Mouse (Mus musculus) heart, adult 2 months (tissue): ENCODE measurements around the gene Mcfd2. TPM values are rescaled to one million over a fixed set of nuclear protein-coding genes. Genes with fewer than 3 reads are reported as not detected.
A peak's percentile ranks its signal among the peaks of the same experiment; 100 is the strongest.

Experiments used
- DNase-seq, 2 experiments: peaks; one replicate each; pipeline ENCODE4 v3.0.0; 2021
- H3K27ac ChIP-seq: fragments of 200-600 bp; 2 replicates; pipeline ENCODE4 v1.8.1; 2022
- H3K27me3 ChIP-seq: fragments of 200-500 bp; 2 replicates; pipeline ENCODE4 v1.6.1; 2012; ENCODE audit warnings: mild to moderate bottlenecking, low read length, inconsistent platforms, mixed read lengths; ENCODE audit not compliant: control insufficient read depth, insufficient read depth
- H3K36me3 ChIP-seq: fragments of 200-500 bp; 2 replicates; pipeline ENCODE4 v1.6.1; 2012; ENCODE audit warnings: low read length, inconsistent platforms; ENCODE audit not compliant: control insufficient read depth, insufficient read depth
- H3K4me1 ChIP-seq: fragments of 200-500 bp; 2 replicates; pipeline ENCODE4 v1.6.1; 2011; ENCODE audit warnings: low read length; ENCODE audit not compliant: control insufficient read depth, insufficient read depth
- H3K4me3 ChIP-seq: fragments of 200-600 bp; 2 replicates; pipeline ENCODE4 v1.8.1; 2022
- H3K79me2 ChIP-seq: fragments of 200-500 bp; replicated peaks from 2 replicates; pipeline ENCODE4 v1.6.1; 2012; ENCODE audit warnings: mild to moderate bottlenecking, inconsistent platforms, low read length, moderate library complexity, mixed read lengths; ENCODE audit not compliant: control insufficient read depth, insufficient read depth
- H3K9ac ChIP-seq: fragments of 200-500 bp; 2 replicates; pipeline ENCODE4 v1.6.1; 2012; ENCODE audit warnings: low read depth, mild to moderate bottlenecking, control low read depth, inconsistent platforms, low read length, mixed read lengths
- CTCF ChIP-seq: fragments of 200-600 bp; IDR thresholded peaks from 2 replicates; pipeline ENCODE4 v1.8.1; 2022; ENCODE audit warnings: antibody characterized with exemption, mild to moderate bottlenecking, moderate library complexity
- EP300 ChIP-seq: fragments of 200-500 bp; IDR thresholded peaks from 2 replicates; pipeline ENCODE4 v1.6.1; 2011; ENCODE audit warnings: low read depth, low read length, control low read depth; ENCODE audit not compliant: insufficient read depth
- POLR2A ChIP-seq: fragments of 200-500 bp; IDR thresholded peaks from 2 replicates; pipeline ENCODE4 v1.6.1; 2011; ENCODE audit warnings: mild to moderate bottlenecking, low read depth, low read length, control low read depth; ENCODE audit not compliant: insufficient read depth
- WGBS: fragments of 180-500 bp; shearing (Covaris S2); methylation state at CpG from one replicate; pipeline ENCODE4 v1.1.7; 2018; 5-methylcytosine and 5-hydroxymethylcytosine counted together
- intact Hi-C: fragments of 180-260 bp; cut with DNase I; formaldehyde crosslinking; loops from one replicate; pipeline ENCODE4 v1.15.1; 2025
- polyA plus RNA-seq: library from polyadenylated mRNA; depleted of rRNA; stranded (reverse); fragments of >200 nt; gene quantifications from 2 replicates; pipeline ENCODE4 v1.2.3, GENCODE M21; 2012
- total RNA-seq, 2 experiments: library from RNA; stranded (reverse); gene quantifications; 2 replicates each; pipeline ENCODE4 v1.2.3; 2021

The Mcfd2 gene
- total and polyA plus RNA-seq, 3 experiments, result 48.3 to 60.3 (median 59.4) TPM

- no peak for TF ChIP-seq EP300
- TF ChIP-seq POLR2A, result no peak
- TF ChIP-seq CTCF, result no peak
- intact Hi-C loops, result loop anchor here (10.0 kb wide), 1 partner anchor 1142 kb away; the partner anchor contains the start of gene Srbd1
- H3K4me3 ChIP-seq, result no peak overlapping the region
- no peak overlapping the region for H3K9ac ChIP-seq
- H3K27ac ChIP-seq, result no peak overlapping the region
- H3K4me1 ChIP-seq, result peaks cover 2% of the 10 kb centered on the region; the same call in 1 of the 2 replicates
- DNase-seq, result no peak
- H3K27me3 ChIP-seq, result no peaks in the 10 kb centered on the region
- H3K36me3 ChIP-seq, result no peaks in the 10 kb centered on the region
- WGBS, result 85% methylated on average over 8 of the region's 8 CpGs
- no peaks in the 10 kb centered on the region for H3K79me2 ChIP-seq
These were observed 20.9 kb upstream of the Mcfd2 start for GRCm38 (mm10) chr17:87286481-87287143.

GRCm38 (mm10) chr17:87285731-87286465, 20.2 kb upstream of the Mcfd2 start:
- Histone ChIP-seq H3K79me2 (no peaks in the 10 kb centered on the region), H3K36me3 (no peaks in the 10 kb centered on the region), H3K9ac (no peak overlapping the region), H3K4me3 (no peak overlapping the region), H3K27ac (no peak overlapping the region), H3K4me1 (peaks cover 2% of the 10 kb centered on the region; the same call in 1 of the 2 replicates), H3K27me3 (no peaks in the 10 kb centered on the region)
- intact Hi-C loops, result loop anchor here (10.0 kb wide), 1 partner anchor 1141 kb away; the partner anchor contains the start of gene Srbd1
- TF ChIP-seq POLR2A, result no peak
- TF ChIP-seq CTCF, result no peak
- TF ChIP-seq EP300, result no peak
- 81% methylated on average over 23 of the region's 23 CpGs for WGBS
- no peak for DNase-seq

- WGBS, result 81% methylated on average over 7 of the region's 7 CpGs
- Histone ChIP-seq H3K4me3 (no peak overlapping the region), H3K27ac (no peak overlapping the region), H3K79me2 (no peaks in the 10 kb centered on the region), H3K9ac (no peak overlapping the region), H3K27me3 (no peaks in the 10 kb centered on the region), H3K4me1 (peaks cover 2% of the 10 kb centered on the region; the same call in 1 of the 2 replicates), H3K36me3 (no peaks in the 10 kb centered on the region)
- no peak for TF ChIP-seq POLR2A
- no peak for TF ChIP-seq EP300
- no peak for TF ChIP-seq CTCF
- no peak for DNase-seq
- intact Hi-C loops, result loop anchor here (10.0 kb wide), 1 partner anchor 1140 kb away; the partner anchor contains the start of gene Srbd1
These were observed 18.8 kb upstream of the Mcfd2 start for GRCm38 (mm10) chr17:87284482-87285040.

GRCm38 (mm10) chr17:87283755-87284481, 18.2 kb upstream of the Mcfd2 start:
- peaks cover 2% of the 10 kb centered on the region; the same call in 1 of the 2 replicates for H3K4me1 ChIP-seq
- no peaks in the 10 kb centered on the region for H3K36me3 ChIP-seq
- no peak overlapping the region for H3K27ac ChIP-seq
- intact Hi-C loops, result loop anchor here (2.0 to 10.0 kb wide), 2 partner anchors 29 to 1139 kb away; partner anchors contain the start of gene Srbd1
- 24% methylated on average over 21 of the region's 21 CpGs for WGBS
- TF ChIP-seq EP300 (no peak), POLR2A (no peak), CTCF (no peak)
- peak; percentile 53 to 68 for DNase-seq
- peak overlapping the region; percentile 76 for H3K4me3 ChIP-seq
- H3K79me2 ChIP-seq, result no peaks in the 10 kb centered on the region
- no peaks in the 10 kb centered on the region for H3K27me3 ChIP-seq
- H3K9ac ChIP-seq, result peak overlapping the region; percentile 94

GRCm38 (mm10) chr17:87283055-87283754, 17.5 kb upstream of the Mcfd2 start:
- no peak for DNase-seq
- H3K4me3 ChIP-seq, result peak overlapping the region; percentile 76
- H3K36me3 ChIP-seq, result no peaks in the 10 kb centered on the region
- H3K9ac ChIP-seq, result peak overlapping the region; percentile 94
- TF ChIP-seq POLR2A (no peak), CTCF (no peak), EP300 (no peak)
- no peaks in the 10 kb centered on the region for H3K27me3 ChIP-seq
- WGBS, result under 1% methylated on average over 56 of the region's 56 CpGs
- intact Hi-C loops, result loop anchor here (2.0 to 10.0 kb wide), 2 partner anchors 30 to 1138 kb away; partner anchors contain the start of gene Srbd1
- no peaks in the 10 kb centered on the region for H3K79me2 ChIP-seq
- peak overlapping the region; percentile 97 for H3K27ac ChIP-seq
- peaks cover 2% of the 10 kb centered on the region; the same call in 1 of the 2 replicates for H3K4me1 ChIP-seq
